Mouse (Mus musculus): ENCODE measurements at regions not wholly inside any gene's neighbourhood (a gene's known extent, or its start where the extent isn't known, plus 50 kb on each side); places are given as distances from the start of the nearest gene placed in this dataset.

DNA sequence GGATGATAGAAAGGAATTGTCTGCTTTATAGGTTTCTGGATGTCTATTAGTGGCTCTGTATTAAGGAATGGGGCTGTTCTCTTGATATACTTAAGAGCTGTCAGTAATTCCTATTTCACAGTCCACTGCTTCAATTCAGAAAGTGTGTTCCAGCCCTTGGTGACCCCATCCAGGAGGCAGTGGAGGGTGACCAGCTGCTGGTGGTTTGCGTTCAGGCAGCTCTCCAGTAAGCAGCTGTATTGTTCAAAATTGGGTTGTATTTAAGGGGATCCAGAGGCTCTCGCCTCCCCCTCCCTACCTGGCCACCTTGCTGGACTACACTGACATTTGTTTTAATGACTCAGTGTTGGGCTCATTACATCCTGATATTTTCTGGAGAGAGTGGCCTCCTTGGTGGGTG is 598.4 kb upstream of the Kirrel3 start:
- Histone ChIP-seq H3K36me3 (replicated peaks) (no peaks in the 10 kb centered on the region), H3K27me3 (ENCODE audit: insufficient read depth, low read length) (no peaks in the 10 kb centered on the region), H3K9me3 (replicated peaks) (no peaks in the 10 kb centered on the region), H3K4me1 (ENCODE audit: insufficient read depth, low read depth, low read length) (no peaks in the 10 kb centered on the region), H3K4me3 (ENCODE audit: low read depth, low read length) (no peak overlapping the region)
- TF ChIP-seq GATA1 (IDR thresholded peaks at IDR 0.05; ENCODE audit: borderline replicate concordance, low read length): no peak
- no peak for TF ChIP-seq POLR2AphosphoS5 (IDR thresholded peaks at IDR 0.05; ENCODE audit: insufficient replicate concordance, low read depth, low read length)
- no peak for TF ChIP-seq CTCF (IDR thresholded peaks at IDR 0.05; ENCODE audit: low read depth, low read length)
- no peak for TF ChIP-seq TAL1 (conservative IDR thresholded peaks at IDR 0.05; ENCODE audit: low read depth, low read length)
- TF ChIP-seq GATA2 (IDR thresholded peaks at IDR 0.05; ENCODE audit: borderline replicate concordance, low read depth, low read length): no peak
- ATAC-seq (ENCODE audit: extremely low read depth, insufficient number of reproducible peaks, low FRiP score, poor library complexity, severe bottlenecking) (no peak), DNase-seq (ENCODE audit: low spot score) (no peak)

DNA sequence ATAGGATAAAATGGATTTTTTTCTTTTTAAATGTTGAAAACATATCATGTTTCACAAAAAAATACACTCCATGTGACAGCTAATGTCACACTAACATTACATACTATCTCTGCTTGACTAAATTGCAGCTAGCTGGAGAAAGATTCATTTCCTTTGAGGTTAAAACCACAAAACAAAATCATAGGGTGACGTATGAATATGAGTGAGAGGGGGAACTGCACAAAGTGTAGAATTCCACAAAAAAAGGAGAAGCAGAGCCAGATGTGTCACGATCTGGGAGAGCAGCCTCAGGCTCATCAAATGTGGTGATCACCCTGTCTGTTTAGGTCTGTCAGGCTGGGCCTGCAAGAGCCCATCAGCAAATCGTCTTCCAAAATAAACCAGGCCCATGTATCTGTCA is 593.7 kb upstream of the Kirrel3 start:
- H3K4me3 ChIP-seq (ENCODE audit: low read depth, low read length): no peak overlapping the region
- no peaks in the 10 kb centered on the region for H3K4me1 ChIP-seq (ENCODE audit: insufficient read depth, low read depth, low read length)
- H3K36me3 ChIP-seq (replicated peaks): no peaks in the 10 kb centered on the region
- DNase-seq (ENCODE audit: low spot score): no peak
- no peak for ATAC-seq (ENCODE audit: extremely low read depth, insufficient number of reproducible peaks, low FRiP score, poor library complexity, severe bottlenecking)
- H3K9me3 ChIP-seq (replicated peaks): no peaks in the 10 kb centered on the region
- H3K27me3 ChIP-seq (ENCODE audit: insufficient read depth, low read length): no peaks in the 10 kb centered on the region
- TF ChIP-seq GATA1 (IDR thresholded peaks at IDR 0.05; ENCODE audit: borderline replicate concordance, low read length) (no peak), CTCF (IDR thresholded peaks at IDR 0.05; ENCODE audit: low read depth, low read length) (no peak), POLR2AphosphoS5 (IDR thresholded peaks at IDR 0.05; ENCODE audit: insufficient replicate concordance, low read depth, low read length) (no peak), GATA2 (IDR thresholded peaks at IDR 0.05; ENCODE audit: borderline replicate concordance, low read depth, low read length) (no peak), TAL1 (conservative IDR thresholded peaks at IDR 0.05; ENCODE audit: low read depth, low read length) (no peak)

DNA sequence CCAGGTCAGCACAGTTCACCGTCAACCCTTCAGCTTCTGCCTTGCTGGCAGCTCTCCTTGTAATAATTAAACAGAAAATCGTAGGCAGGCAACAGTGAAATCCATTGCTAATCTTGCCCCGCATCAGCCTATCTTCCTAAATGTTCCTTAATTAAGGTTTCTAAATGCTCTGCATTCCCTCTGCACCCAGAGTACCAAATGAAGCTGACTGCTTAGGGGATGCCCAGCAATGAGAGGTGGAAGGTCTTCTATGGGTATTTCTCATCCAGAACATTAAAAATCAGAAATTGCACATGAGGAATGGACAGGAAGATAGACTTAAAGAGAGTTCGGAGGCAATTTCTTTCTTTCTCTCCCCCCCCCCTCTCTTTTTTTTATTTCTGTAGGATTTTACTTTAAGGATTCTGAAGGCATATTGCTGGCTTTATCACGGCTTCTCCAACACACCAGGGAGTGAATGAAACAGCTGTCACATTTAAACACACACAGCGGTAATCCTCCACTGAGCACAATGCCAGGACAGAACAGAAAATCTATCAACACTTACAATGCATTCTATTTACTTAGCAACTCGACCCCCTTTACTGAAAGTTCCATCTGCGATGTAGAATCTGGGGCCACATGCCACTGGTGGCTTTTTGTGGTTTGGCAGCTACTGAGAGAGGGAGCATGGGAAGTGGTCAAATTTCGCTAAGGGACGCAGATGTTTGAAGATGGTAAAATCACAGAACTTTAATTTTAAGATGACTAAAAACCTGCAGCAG is 584.2 kb upstream of the Kirrel3 start:
- no peak overlapping the region for H3K4me3 ChIP-seq (ENCODE audit: low read depth, low read length)
- no peaks in the 10 kb centered on the region for H3K4me1 ChIP-seq (ENCODE audit: insufficient read depth, low read depth, low read length)
- H3K36me3 ChIP-seq (replicated peaks): no peaks in the 10 kb centered on the region
- no peak for TF ChIP-seq GATA2 (IDR thresholded peaks at IDR 0.05; ENCODE audit: borderline replicate concordance, low read depth, low read length)
- TF ChIP-seq POLR2AphosphoS5 (IDR thresholded peaks at IDR 0.05; ENCODE audit: insufficient replicate concordance, low read depth, low read length): no peak
- TF ChIP-seq TAL1 (conservative IDR thresholded peaks at IDR 0.05; ENCODE audit: low read depth, low read length): no peak
- no peak for TF ChIP-seq GATA1 (IDR thresholded peaks at IDR 0.05; ENCODE audit: borderline replicate concordance, low read length)
- TF ChIP-seq CTCF (IDR thresholded peaks at IDR 0.05; ENCODE audit: low read depth, low read length): no peak
- DNase-seq (ENCODE audit: low spot score) (no peak), ATAC-seq (ENCODE audit: extremely low read depth, insufficient number of reproducible peaks, low FRiP score, poor library complexity, severe bottlenecking) (no peak)
- no peaks in the 10 kb centered on the region for H3K27me3 ChIP-seq (ENCODE audit: insufficient read depth, low read length)
- H3K9me3 ChIP-seq (replicated peaks): no peaks in the 10 kb centered on the region

DNA sequence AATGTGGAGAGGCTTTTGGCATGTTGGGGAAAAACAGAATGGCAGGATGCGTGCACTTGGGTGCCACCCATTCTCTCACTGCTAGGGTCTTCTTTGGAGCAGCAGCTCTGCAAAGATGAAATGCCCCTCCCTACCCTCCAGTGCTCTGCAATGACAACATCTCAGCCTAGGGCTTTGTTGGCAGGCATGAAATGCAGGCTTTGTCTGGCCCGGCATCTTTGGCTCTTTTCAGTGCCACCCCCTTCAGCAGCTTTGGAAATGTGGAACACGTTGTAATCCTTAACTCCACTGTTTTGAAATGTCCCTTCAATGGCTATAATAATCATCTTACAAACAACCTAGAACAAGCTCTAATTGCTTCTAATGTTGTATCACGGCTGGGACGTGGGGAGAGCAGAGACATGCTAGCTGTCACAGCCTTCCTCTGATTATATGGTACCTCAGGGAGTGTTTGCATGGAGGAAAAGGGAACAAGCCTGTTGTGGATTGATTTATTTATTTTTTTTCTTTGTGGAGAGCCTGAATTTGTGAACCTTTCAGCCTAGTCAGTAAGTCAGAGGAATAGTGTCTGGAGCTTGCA is 581.6 kb upstream of the Kirrel3 start:
- Histone ChIP-seq H3K9me3 (replicated peaks) (no peaks in the 10 kb centered on the region), H3K27me3 (ENCODE audit: insufficient read depth, low read length) (no peaks in the 10 kb centered on the region), H3K4me3 (ENCODE audit: low read depth, low read length) (no peak overlapping the region), H3K36me3 (replicated peaks) (no peaks in the 10 kb centered on the region), H3K4me1 (ENCODE audit: insufficient read depth, low read depth, low read length) (no peaks in the 10 kb centered on the region)
- DNase-seq (ENCODE audit: low spot score) (no peak), ATAC-seq (ENCODE audit: extremely low read depth, insufficient number of reproducible peaks, low FRiP score, poor library complexity, severe bottlenecking) (no peak)
- TF ChIP-seq TAL1 (conservative IDR thresholded peaks at IDR 0.05; ENCODE audit: low read depth, low read length): no peak

DNA sequence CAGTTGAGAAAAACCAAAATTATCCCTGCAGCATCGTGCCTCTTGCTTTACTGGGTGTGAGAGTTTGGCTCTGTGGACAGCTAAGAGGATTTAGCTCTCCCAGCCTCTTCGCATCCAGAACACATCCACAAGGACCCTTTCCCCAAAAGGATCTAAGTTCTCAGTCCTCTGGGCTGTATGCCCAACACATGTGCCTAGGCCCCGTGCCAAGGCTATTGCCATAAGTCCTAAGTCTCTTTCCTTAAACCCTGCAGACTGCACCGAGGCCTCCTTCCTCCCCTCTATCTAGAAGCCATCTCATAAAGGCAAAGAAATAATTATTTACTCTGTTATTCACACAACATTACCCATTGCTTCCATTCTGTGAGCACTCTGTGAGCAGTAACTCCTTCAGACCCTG is 570.8 kb upstream of the Kirrel3 start:
- no peaks in the 10 kb centered on the region for H3K36me3 ChIP-seq (replicated peaks)
- H3K27me3 ChIP-seq (ENCODE audit: insufficient read depth, low read length): no peaks in the 10 kb centered on the region
- TF ChIP-seq TAL1 (conservative IDR thresholded peaks at IDR 0.05; ENCODE audit: low read depth, low read length): no peak
- no peak for TF ChIP-seq CTCF (IDR thresholded peaks at IDR 0.05; ENCODE audit: low read depth, low read length)
- TF ChIP-seq GATA1 (IDR thresholded peaks at IDR 0.05; ENCODE audit: borderline replicate concordance, low read length): no peak
- no peak for TF ChIP-seq GATA2 (IDR thresholded peaks at IDR 0.05; ENCODE audit: borderline replicate concordance, low read depth, low read length)
- no peak for TF ChIP-seq POLR2AphosphoS5 (IDR thresholded peaks at IDR 0.05; ENCODE audit: insufficient replicate concordance, low read depth, low read length)
- no peak overlapping the region for H3K4me3 ChIP-seq (ENCODE audit: low read depth, low read length)
- peaks cover 3% of the 10 kb centered on the region; the same call in 1 of the 2 replicates for H3K9me3 ChIP-seq (replicated peaks)
- no peaks in the 10 kb centered on the region for H3K4me1 ChIP-seq (ENCODE audit: insufficient read depth, low read depth, low read length)
- ATAC-seq (ENCODE audit: extremely low read depth, insufficient number of reproducible peaks, low FRiP score, poor library complexity, severe bottlenecking): no peak
- no peak for DNase-seq (ENCODE audit: low spot score)

DNA sequence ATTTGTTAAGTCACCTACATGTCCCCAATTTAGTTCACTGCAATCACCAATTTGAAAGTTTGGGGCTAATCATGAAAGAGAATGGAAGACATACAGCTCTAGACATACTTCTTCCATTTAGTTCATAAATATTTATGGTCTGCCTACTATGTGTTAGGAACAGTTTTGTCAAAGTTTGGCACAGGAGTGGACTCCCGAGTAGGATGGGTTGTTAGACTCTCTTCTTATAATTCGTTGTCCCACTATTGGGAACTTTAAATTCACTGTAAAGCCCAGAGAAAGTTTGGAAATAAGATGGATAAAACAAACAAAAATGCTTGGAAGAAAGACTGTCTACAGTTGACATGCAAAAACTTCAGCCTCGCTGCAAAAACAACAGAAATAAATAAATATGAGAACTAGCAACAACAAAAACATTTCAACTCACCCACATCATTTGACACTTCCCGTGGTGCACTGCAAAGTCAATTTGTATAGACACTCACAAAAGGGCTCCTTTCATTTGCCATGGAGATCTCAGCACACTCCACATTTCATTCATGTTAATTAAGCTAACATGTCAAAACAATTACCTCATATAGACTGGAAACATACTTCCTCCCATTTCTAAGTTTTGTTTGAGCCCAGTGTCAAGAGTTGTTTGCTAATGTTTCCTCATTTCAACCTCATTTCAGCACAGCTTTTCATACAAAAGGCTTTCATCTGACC is 570.2 kb upstream of the Kirrel3 start:
- Histone ChIP-seq H3K9me3 (replicated peaks) (peaks cover 3% of the 10 kb centered on the region; the same call in 1 of the 2 replicates), H3K4me3 (ENCODE audit: low read depth, low read length) (no peak overlapping the region), H3K27me3 (ENCODE audit: insufficient read depth, low read length) (no peaks in the 10 kb centered on the region), H3K36me3 (replicated peaks) (no peaks in the 10 kb centered on the region), H3K4me1 (ENCODE audit: insufficient read depth, low read depth, low read length) (no peaks in the 10 kb centered on the region)
- ATAC-seq (ENCODE audit: extremely low read depth, insufficient number of reproducible peaks, low FRiP score, poor library complexity, severe bottlenecking): no peak
- no peak for TF ChIP-seq POLR2AphosphoS5 (IDR thresholded peaks at IDR 0.05; ENCODE audit: insufficient replicate concordance, low read depth, low read length)
- no peak for TF ChIP-seq CTCF (IDR thresholded peaks at IDR 0.05; ENCODE audit: low read depth, low read length)
- TF ChIP-seq GATA1 (IDR thresholded peaks at IDR 0.05; ENCODE audit: borderline replicate concordance, low read length): no peak
- no peak for TF ChIP-seq GATA2 (IDR thresholded peaks at IDR 0.05; ENCODE audit: borderline replicate concordance, low read depth, low read length)
- TF ChIP-seq TAL1 (conservative IDR thresholded peaks at IDR 0.05; ENCODE audit: low read depth, low read length): no peak
- DNase-seq (ENCODE audit: low spot score): no peak
